Mouse (Mus musculus): Measurements from ENCODE around the gene Apoa1. TPM values are rescaled to one million over a fixed set of nuclear protein-coding genes. Genes with fewer than 3 reads are reported as not detected.
A peak's percentile ranks its signal among the peaks of the same experiment; 100 is the strongest.

Apoa1 gene
- total RNA-seq, 1 experiment = 0.45 TPM

DNA sequence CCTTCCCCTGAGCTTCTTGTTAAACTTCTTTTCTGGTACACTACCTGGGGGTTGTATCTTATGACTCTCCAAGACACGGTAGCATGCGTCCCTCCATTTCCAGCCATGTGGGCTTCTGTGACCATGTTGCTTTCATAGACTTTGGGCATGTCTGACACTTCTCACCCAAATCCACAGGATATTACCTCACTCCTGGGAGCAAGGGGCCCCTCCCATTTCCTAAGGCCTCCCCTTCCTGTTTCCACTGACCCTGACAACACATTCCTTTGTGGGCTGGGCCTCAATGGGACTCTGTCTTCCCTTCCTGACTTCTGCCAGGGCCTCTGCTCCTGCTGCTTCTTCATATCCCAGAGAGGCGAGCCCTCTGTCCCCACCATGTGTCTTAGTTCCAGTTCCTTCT, 29.2 kb downstream of the Apoa1 start:
- no peak for TF ChIP-seq MAFK (IDR thresholded peaks at IDR 0.05; ENCODE audit: insufficient read depth, low read depth, low read length)
- TF ChIP-seq ZC3H11A (IDR thresholded peaks at IDR 0.05; ENCODE audit: borderline replicate concordance, low read depth, low read length) = no peak
- no peak for TF ChIP-seq CHD2 (IDR thresholded peaks at IDR 0.05; ENCODE audit: low read depth, low read length)
- no peak for TF ChIP-seq ZNF384 (IDR thresholded peaks at IDR 0.05; ENCODE audit: low read depth, low read length)
- TF ChIP-seq HCFC1 (IDR thresholded peaks at IDR 0.05; ENCODE audit: borderline replicate concordance, insufficient read depth, low read length) = no peak
- no peak overlapping the region for H3K27ac ChIP-seq (ENCODE audit: insufficient read depth, low read depth, low read length, poor library complexity, severe bottlenecking)
- DNase-seq (ENCODE audit: low read depth, low spot score) = peak; percentile 30
- in situ Hi-C loops (cut with MboI; ENCODE audit: low sequenced_read_pairs in 2 of 2, unreplicated experiment in 2 of 2) = no loop called here
- H3K9ac ChIP-seq (ENCODE audit: insufficient read depth, low read depth, low read length, poor library complexity, severe bottlenecking) = no peak overlapping the region
- no peak overlapping the region for H3K4me3 ChIP-seq (ENCODE audit: insufficient read depth in 1 of 2, low read depth in 1 of 2, low read length in 2 of 2, poor library complexity in 1 of 2, severe bottlenecking in 1 of 2)
- no peaks in the 10 kb centered on the region for H3K36me3 ChIP-seq (ENCODE audit: control insufficient read depth, insufficient read depth, low read length, poor library complexity, severe bottlenecking)
- H3K9me3 ChIP-seq (ENCODE audit: control insufficient read depth, insufficient read depth, low read depth, low read length) = no peaks in the 10 kb centered on the region
- H3K4me1 ChIP-seq (ENCODE audit: control insufficient read depth in 2 of 2, insufficient read depth in 2 of 2, low read length in 2 of 2, poor library complexity in 1 of 2) = no peaks in the 10 kb centered on the region

DNA sequence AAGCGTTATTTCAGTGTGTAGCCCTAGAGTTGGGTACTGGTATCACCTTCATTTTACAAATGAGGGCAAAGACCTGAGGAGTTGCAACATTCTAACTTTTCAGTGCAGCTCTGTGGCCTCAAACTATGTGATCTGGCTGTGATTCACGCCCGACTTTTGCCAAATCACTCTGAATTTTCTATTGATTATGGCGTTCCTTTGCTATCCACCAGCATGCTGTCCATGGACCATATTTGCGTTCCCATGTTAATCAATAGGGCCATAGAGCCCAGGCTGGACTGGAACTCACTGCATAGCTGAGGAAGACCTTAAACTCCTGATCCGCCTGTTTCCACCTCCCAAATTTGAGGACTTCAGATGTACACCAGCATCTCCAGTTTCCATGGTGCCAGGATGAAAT, 30.7 kb downstream of the Apoa1 start:
- Histone ChIP-seq H3K9ac (ENCODE audit: insufficient read depth, low read depth, low read length, poor library complexity, severe bottlenecking) (no peak overlapping the region), H3K4me3 (ENCODE audit: insufficient read depth in 1 of 2, low read depth in 1 of 2, low read length in 2 of 2, poor library complexity in 1 of 2, severe bottlenecking in 1 of 2) (no peak overlapping the region), H3K4me1 (ENCODE audit: control insufficient read depth in 2 of 2, insufficient read depth in 2 of 2, low read length in 2 of 2, poor library complexity in 1 of 2) (no peaks in the 10 kb centered on the region), H3K36me3 (ENCODE audit: control insufficient read depth, insufficient read depth, low read length, poor library complexity, severe bottlenecking) (no peaks in the 10 kb centered on the region), H3K9me3 (ENCODE audit: control insufficient read depth, insufficient read depth, low read depth, low read length) (no peaks in the 10 kb centered on the region), H3K27ac (ENCODE audit: insufficient read depth, low read depth, low read length, poor library complexity, severe bottlenecking) (no peak overlapping the region)
- TF ChIP-seq HCFC1 (IDR thresholded peaks at IDR 0.05; ENCODE audit: borderline replicate concordance, insufficient read depth, low read length) (no peak), ZNF384 (IDR thresholded peaks at IDR 0.05; ENCODE audit: low read depth, low read length) (no peak), MAFK (IDR thresholded peaks at IDR 0.05; ENCODE audit: insufficient read depth, low read depth, low read length) (no peak), ZC3H11A (IDR thresholded peaks at IDR 0.05; ENCODE audit: borderline replicate concordance, low read depth, low read length) (no peak), CHD2 (IDR thresholded peaks at IDR 0.05; ENCODE audit: low read depth, low read length) (no peak)
- DNase-seq (ENCODE audit: low read depth, low spot score) = no peak
- in situ Hi-C loops (cut with MboI; ENCODE audit: low sequenced_read_pairs in 2 of 2, unreplicated experiment in 2 of 2) = no loop called here

DNA sequence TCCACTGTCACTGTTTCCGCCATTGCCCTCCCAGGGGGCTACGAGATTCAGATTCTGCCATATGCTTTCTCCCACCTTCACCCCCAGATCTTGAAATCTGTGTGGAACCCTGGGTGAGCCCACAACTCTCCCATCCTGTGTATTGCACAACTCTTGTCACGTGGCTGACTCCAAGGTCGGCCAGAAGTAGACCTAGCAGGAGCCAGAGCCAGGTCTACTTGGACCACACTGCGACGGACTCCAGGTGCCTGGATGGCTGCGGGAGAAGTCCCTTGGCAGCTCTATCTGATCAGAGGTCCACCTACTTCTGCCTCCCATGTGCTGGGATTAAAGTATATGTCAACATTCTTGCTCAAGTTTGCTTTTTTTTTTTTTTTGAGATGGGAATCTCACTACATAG, 32.8 kb downstream of the Apoa1 start:
- in situ Hi-C loops (cut with MboI; ENCODE audit: low sequenced_read_pairs in 2 of 2, unreplicated experiment in 2 of 2) = no loop called here
- Histone ChIP-seq H3K4me1 (ENCODE audit: control insufficient read depth in 2 of 2, insufficient read depth in 2 of 2, low read length in 2 of 2, poor library complexity in 1 of 2) (no peaks in the 10 kb centered on the region), H3K27ac (ENCODE audit: insufficient read depth, low read depth, low read length, poor library complexity, severe bottlenecking) (no peak overlapping the region), H3K36me3 (ENCODE audit: control insufficient read depth, insufficient read depth, low read length, poor library complexity, severe bottlenecking) (no peaks in the 10 kb centered on the region), H3K9ac (ENCODE audit: insufficient read depth, low read depth, low read length, poor library complexity, severe bottlenecking) (no peak overlapping the region), H3K9me3 (ENCODE audit: control insufficient read depth, insufficient read depth, low read depth, low read length) (no peaks in the 10 kb centered on the region), H3K4me3 (ENCODE audit: insufficient read depth in 1 of 2, low read depth in 1 of 2, low read length in 2 of 2, poor library complexity in 1 of 2, severe bottlenecking in 1 of 2) (no peak overlapping the region)
- no peak for TF ChIP-seq CHD2 (IDR thresholded peaks at IDR 0.05; ENCODE audit: low read depth, low read length)
- no peak for TF ChIP-seq MAFK (IDR thresholded peaks at IDR 0.05; ENCODE audit: insufficient read depth, low read depth, low read length)
- TF ChIP-seq ZC3H11A (IDR thresholded peaks at IDR 0.05; ENCODE audit: borderline replicate concordance, low read depth, low read length) = no peak
- no peak for TF ChIP-seq HCFC1 (IDR thresholded peaks at IDR 0.05; ENCODE audit: borderline replicate concordance, insufficient read depth, low read length)
- TF ChIP-seq ZNF384 (IDR thresholded peaks at IDR 0.05; ENCODE audit: low read depth, low read length) = no peak
- DNase-seq (ENCODE audit: low read depth, low spot score) = no peak

DNA sequence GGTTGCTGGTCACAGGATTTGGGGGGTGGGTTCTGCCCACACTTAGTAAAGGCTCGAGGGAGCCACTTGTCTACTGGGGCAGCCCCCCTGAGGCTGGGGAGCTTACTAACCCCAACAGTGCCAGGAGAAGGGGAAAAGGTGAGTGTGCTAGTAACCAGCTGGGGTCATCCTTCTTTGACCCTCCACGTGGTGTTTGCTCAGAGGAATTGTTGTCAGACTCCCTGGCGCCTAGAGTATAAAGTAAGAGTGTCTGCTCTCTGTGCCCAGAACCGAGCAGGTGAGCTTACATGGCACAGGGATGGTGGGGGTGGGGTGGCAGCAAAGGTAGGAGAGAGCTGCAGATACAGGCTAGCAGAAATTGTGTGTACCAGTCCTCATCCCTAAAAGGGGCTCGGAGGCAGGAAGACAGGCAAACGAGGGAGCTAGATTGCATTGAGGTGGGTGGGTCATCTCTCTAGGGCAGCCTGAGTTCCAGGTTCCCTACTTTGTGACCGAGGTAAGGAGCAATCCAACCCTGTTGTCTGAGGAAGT, 40.0 kb downstream of the Apoa1 start, which contains the start of gene Apoa5:
Apoa5 (plus strand) TSS at position 291 of the 531 bp plus-strand sequence.
- Histone ChIP-seq H3K27ac (ENCODE audit: insufficient read depth, low read depth, low read length, poor library complexity, severe bottlenecking) (no peak within 1 kb of the TSS), H3K4me1 (ENCODE audit: control insufficient read depth in 2 of 2, insufficient read depth in 2 of 2, low read length in 2 of 2, poor library complexity in 1 of 2) (peaks cover 0 to 2% of the 10 kb centered on the region in 2 experiments; a peak in 1 of 4 replicates), H3K4me3 (ENCODE audit: insufficient read depth in 1 of 2, low read depth in 1 of 2, low read length in 2 of 2, poor library complexity in 1 of 2, severe bottlenecking in 1 of 2) (no peak within 1 kb of the TSS), H3K36me3 (ENCODE audit: control insufficient read depth, insufficient read depth, low read length, poor library complexity, severe bottlenecking) (no peaks in the 10 kb centered on the region), H3K9ac (ENCODE audit: insufficient read depth, low read depth, low read length, poor library complexity, severe bottlenecking) (no peak within 1 kb of the TSS), H3K9me3 (ENCODE audit: control insufficient read depth, insufficient read depth, low read depth, low read length) (no peaks in the 10 kb centered on the region)
- in situ Hi-C loops (cut with MboI; ENCODE audit: low sequenced_read_pairs in 2 of 2, unreplicated experiment in 2 of 2) = no loop called here
- DNase-seq (ENCODE audit: low read depth, low spot score) = no peak
- TF ChIP-seq CHD2 (IDR thresholded peaks at IDR 0.05; ENCODE audit: low read depth, low read length) (no peak), ZNF384 (IDR thresholded peaks at IDR 0.05; ENCODE audit: low read depth, low read length) (no peak), ZC3H11A (IDR thresholded peaks at IDR 0.05; ENCODE audit: borderline replicate concordance, low read depth, low read length) (no peak), MAFK (IDR thresholded peaks at IDR 0.05; ENCODE audit: insufficient read depth, low read depth, low read length) (no peak), HCFC1 (IDR thresholded peaks at IDR 0.05; ENCODE audit: borderline replicate concordance, insufficient read depth, low read length) (no peak)

Data from ES-E14 (cell line).